Mouse (Mus musculus): Measurements from ENCODE around the gene Gm49403. TPM values are rescaled to one million over a fixed set of nuclear protein-coding genes. Genes with fewer than 3 reads are reported as not detected.
A peak's percentile ranks its signal among the peaks of the same experiment; 100 is the strongest.
"Not testable (repeated sequence)": the region's sequence is repeated elsewhere in the genome, so short reads cannot be mapped to it uniquely, and the experiment has no call there.

The Gm49403 gene
- total RNA-seq, 1 experiment from 2014 or later: not detected

GRCm38 (mm10) chr19:8871267-8872186 is 12.2 kb upstream of the Gm49403 start, which contains the start of gene Ubxn1:
Ubxn1 (plus strand) TSS chr19:8871496.
- peak; percentile 95 for DNase-seq

GRCm38 (mm10) chr19:8872266-8872840 is 11.4 kb upstream of the Gm49403 start:
- DNase-seq: no peak

DNA sequence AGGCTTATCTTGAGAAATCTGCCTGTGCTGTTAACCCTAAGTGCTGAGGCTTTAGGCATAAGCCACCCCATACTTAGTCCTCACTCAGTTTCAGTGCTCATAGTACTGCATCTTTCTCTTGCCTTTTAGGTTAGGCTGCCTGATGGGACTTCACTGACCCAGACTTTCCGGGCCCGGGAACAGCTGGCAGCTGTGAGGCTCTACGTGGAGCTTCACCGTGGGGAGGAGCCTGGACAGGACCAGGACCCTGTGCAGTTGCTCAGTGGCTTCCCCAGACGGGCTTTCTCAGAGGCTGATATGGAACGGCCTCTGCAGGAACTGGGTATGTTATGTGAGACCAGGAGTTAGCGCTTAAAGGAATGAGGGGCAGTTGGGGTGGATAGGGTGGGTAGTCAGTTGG is 8.7 kb upstream of the Gm49403 start:
- DNase-seq: no peak

- peak; percentile 88 for DNase-seq
Observed at GRCm38 (mm10) chr19:8880311-8881033, 3.3 kb upstream of the Gm49403 start, which contains the start of gene Uqcc3. Uqcc3 (minus strand) TSS chr19:8880923.

GRCm38 (mm10) chr19:8881034-8881392 is 2.7 kb upstream of the Gm49403 start:
- no peak for DNase-seq

DNA sequence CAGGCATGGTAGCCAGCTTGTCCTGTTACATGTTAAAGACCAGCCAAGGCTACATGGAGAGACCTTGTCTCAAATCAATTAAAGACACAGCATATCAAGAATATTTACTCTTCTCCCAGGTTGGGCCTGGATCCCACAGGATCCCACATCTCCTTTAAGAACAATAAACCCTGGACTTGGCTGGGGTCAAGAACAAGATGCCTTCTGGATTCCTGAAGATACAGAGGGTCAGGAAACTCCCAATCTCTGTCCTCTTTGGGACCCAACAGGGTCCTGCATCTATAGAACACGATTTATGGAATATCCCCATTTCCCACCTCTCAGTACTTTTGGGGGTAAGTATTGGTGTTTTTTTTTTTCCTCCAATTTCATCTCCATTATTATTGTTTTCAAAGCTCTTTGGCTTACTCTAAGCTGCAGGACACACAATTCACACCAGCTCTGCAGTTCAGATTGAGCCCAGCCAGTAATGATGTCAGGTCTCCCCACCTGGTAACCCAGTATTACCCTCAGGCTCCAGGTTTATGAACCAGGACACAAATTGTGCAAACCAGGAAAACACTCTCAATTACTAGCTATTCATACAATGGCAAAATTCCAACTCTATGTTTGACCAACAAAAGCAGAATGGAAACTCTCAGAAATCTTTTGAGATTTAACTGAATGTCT is 3.3 kb downstream of the Gm49403 start:
- no peak for DNase-seq

GRCm38 (mm10) chr19:8887585-8888463 is 4.1 kb downstream of the Gm49403 start:
- DNase-seq: no peak

DNA sequence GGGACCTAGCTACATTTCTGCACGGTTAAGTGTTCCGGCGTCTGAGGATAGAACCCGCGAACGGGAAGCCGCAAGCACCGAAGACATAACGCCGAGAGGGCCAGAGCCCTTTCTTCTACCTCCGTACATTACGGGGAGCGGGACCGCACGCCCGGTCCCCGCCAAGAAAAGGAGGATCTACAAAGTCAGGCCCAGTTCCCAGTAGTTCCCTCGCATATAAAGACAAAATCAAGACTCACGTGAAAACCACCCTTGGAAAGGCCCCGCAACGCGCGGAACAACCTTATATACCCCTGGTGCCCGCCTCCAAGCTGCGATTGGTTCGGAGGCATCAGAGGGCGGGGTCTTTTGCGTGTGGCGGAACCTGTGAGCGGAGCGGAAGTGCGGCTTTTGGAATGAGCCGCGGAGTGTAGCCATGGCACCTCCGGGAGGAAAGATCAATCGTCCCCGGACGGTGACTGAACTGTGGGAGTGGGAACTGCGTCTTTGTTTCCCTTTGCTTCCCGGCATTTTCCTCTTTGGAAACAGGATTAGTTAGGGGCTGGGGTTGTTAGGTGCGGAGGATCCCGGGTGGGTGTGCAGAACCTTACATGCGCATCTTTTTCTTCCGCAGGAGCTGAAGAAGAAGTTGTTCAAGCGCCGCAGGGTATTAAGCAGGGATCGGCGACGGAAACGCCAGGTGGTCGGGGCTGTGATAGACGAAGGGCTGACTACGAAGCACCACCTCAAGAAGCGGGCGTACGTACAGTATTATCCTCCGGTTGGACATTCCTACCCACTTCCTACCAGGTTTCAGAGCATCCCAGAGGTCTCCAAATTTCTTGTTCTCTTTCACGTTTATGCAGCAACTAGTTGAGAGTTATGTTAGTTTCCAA is 5.0 kb downstream of the Gm49403 start, which contains the start of the genes 1810009A15Rik and Gm49416:
TSS of gene 1810009A15Rik (plus strand) at position 343 of the 875 bp plus-strand sequence.
TSS of gene Gm49416 (plus strand) at position 416 of the 875 bp plus-strand sequence.
- DNase-seq: peak; percentile 93

DNA sequence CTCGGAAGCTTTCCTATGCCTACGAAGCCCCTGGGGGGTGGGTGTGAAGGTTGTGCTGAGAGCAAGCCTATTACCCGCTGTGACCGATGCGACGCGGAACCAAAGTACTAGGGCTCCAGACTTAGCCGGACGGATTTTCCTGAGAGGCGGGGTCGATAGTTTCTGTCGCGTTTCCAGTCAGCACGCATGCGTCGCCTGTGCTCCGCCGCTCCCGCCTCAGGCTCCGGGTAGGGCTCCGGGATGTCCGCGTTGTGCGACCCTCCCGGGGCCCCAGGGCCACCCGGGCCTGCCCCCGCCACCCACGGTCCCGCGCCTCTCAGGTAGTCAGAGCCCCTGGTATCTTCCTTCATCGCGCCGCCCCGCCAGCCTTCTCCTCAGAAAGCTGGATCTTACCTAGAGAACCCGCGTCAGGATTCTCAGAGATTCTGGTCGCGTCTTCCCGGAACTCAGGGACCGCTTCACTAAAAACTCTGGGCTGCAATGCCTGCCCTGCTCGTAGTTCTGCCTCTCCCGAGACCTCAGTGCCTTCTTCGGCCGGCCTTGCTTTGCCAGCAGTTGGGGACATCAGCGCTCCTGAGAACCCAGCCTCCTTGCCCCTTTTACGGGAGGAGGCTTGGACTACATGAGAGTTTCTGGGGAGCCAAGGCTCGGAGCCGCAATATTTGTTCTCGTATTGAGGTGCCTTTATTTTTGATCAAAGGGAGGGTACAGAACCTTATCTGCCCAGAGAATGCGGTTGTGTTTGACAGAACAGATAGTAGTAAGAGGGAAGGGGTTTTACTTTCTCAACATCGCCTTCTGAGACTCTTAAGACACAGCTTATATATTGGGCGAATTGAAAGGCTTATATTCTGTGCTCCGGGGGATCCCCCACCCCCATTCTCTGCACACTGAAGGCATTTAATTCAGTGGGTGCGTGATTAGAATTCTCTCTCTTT is 9.4 kb downstream of the Gm49403 start, which contains the start of gene Ints5:
TSS of gene Ints5 (plus strand) at position 177 of the 938 bp plus-strand sequence.
- peak; percentile 85 for DNase-seq

DNA sequence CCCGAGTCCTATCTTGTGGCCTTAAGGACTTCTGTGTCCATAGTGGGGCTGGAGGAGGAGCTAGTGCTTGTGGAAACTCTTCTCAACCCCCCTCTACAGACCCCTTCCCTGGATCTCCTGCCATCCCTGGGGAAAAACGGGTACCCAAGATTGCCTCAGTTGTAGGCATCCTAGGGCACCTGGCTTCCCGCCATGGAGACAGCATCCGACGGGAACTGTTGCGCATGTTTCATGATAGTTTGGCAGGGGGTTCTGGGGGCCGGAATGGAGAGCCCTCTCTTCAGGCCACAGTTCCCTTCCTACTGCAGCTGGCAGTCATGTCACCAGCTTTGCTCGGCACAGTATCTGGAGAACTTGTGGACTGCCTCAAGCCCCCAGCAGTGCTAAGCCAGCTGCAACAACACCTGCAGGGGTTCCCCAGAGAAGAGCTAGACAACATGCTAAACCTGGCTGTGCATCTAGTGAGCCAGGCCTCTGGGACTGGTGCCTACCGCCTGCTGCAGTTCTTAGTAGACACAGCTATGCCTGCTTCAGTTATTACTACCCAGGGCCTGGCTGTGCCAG is 11.7 kb downstream of the Gm49403 start:
- no peak for DNase-seq

- DNase-seq: not testable (repeated sequence)
Observed at GRCm38 (mm10) chr19:8896231-8896630, 12.5 kb downstream of the Gm49403 start.

DNA sequence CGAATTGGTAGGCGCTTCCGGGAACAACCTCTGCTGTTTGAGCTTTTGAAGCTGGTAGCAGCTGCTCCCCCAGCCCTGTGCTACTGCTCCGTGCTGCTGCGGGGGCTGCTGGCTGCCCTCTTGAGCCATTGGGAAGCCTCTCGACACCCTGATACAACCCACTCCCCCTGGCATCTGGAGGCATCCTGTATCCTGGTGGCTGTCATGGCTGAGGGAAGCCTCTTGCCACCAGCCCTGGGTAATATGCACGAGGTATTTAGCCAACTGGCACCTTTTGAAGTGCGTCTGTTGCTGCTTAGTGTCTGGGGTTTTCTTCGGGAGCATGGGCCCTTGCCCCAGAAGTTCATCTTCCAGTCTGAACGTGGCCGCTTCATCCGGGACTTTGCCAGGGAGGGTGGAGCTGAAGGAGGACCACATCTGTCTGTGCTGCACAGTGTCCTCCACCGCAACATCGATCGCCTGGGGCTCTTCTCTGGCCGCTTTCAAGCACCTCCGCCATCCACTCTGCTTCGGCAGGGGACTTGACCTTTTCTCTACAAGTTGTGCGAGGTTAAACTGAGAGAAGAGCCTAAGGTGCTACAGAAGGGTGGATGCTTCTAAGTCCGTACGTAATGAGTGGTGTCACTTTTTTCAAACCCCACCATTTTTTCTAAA is 13.6 kb downstream of the Gm49403 start:
- DNase-seq: peak; percentile 60

GRCm38 (mm10) chr19:8897865-8898495 is 14.2 kb downstream of the Gm49403 start, which contains the start of gene Ganab:
Ganab (plus strand) TSS chr19:8898071.
- DNase-seq: peak; percentile 94

- DNase-seq: no peak
Observed at GRCm38 (mm10) chr19:8898576-8898975, 14.8 kb downstream of the Gm49403 start.

GRCm38 (mm10) chr19:8899079-8899478 is 15.3 kb downstream of the Gm49403 start:
- no peak for DNase-seq

DNA sequence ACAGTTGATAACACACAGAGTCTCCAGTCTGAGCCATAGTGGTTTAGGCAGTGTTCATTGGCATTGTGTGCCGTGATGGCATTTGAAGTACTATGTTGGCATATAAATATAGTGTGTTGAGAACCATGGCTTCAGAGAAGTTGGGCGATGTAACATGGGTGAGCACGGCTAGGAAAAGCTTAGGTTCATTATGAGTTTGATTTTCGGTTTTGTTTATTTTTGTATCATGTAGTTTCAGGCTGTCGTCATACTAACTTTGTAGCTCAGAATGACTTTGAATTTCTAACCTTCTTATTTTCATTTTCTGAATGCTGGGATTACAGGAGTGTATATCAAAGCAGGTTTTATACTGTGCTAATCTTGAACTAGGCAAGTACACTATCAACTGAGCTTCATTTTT is 19.7 kb downstream of the Gm49403 start:
- no peak for DNase-seq

- DNase-seq: no peak
Observed at GRCm38 (mm10) chr19:8908531-8908930, 24.8 kb downstream of the Gm49403 start.

All from adrenal gland, postnatal 25 days (tissue).